Mouse (Mus musculus) lung, postnatal 4 days (tissue): ENCODE data around the gene Dbx2.

Experiments used
- DNase-seq, 2 experiments: peaks; one replicate each; pipeline ENCODE4 v3.0.0; 2021

The Dbx2 gene

GRCm38 (mm10) chr15:95655860-95656259 is at the start of gene Dbx2:
Gene Dbx2 (minus strand): TSS chr15:95655960.
- DNase-seq: no peak

DNA sequence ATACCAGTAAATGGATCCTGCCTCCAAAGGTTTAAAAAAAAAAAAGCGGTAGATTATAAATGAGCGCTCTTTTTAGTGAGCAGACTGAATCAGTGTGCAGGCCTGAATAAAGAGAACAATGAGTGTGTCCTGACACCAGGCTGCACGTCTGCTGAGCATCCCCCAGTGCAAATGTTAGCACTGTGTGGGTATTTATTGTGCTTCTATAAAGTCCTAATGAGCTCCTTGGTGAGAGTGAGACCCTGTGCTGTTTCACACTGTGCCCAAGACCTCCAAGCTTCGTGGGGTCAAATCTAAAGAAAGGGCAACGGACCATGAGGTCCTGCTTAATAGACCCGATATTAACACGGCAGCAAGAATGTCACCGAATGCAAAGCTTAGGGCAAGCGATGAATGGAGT is 46.4 kb upstream of the Dbx2 start:
- DNase-seq: no peak

DNA sequence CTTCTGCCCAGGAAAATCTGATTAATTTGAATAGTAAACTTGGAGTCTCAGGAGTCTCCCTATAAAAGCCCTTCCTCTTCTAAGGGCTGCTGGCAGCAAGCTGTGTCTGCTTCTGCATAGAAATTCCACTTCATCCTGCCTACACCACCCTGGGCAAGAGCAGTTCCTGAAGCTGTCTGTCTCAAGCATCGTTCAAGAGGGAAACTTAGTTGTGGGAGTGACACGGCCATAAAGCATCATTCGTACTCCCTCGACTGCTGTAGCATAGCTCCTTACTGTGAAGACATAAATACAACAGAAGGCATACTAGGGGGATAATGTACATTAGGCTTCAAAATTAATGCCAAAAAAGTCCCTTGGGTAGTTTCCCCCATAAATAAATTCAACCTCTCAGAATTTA is 45.8 kb upstream of the Dbx2 start:
- DNase-seq: no peak

DNA sequence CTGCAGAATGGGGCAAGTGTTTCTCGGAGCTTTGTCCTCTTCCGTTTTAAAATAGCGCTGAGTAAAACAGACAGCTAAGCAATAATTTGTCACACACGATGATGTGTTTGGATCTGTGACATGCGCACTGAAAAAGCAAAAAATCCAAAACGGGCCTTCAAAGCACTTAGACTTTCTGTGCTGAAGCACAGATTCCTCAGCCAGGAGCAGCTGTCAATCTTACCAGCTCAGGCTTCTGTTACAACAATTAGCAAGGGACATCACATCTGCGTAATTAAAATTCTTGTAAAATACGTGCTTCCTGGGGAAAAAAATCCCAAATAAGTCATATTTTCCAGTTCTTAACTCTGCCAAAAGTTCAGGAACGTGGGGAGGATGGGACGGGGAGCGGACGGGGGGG is 43.6 kb upstream of the Dbx2 start:
- DNase-seq: no peak

DNA sequence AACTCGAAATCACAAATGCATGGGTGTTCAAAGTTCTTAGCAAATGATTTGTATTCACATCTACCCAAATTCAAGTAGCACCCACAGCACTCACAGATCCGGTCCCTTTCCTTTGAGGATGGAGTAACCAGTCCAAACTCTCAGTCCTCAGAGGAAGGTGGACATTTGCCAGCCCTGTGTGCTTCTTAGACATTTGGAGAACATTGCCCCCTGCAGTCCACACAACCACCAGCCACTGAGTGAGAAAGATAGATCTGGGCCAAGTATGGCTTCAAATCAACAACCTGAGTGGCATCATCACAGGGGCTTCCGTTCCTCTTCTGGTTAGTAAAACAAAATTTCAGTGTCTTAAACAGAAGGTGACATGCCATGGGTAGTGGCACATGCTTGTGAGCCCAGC is 38.0 kb upstream of the Dbx2 start:
- DNase-seq: no peak

DNA sequence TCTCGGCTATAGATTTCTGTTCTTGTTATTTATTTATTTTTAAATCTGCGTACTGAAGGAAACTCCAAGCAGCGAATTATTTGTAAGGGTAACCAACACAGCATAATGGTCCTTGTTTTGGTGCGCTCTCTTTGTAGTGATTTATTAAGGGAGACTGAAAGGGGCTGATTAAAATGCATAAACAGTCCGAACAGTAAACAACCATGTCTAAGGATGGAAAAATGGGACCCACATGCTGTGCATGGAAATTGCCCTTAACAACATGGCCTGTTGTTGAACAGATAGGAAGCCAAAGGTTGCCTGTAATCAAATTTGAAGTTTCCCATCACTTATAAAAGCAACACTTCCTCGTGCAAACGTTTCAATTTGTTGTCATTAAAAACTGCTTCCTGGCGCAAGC is 35.8 kb upstream of the Dbx2 start:
- DNase-seq: no peak

GRCm38 (mm10) chr15:95691129-95691528 is 35.4 kb upstream of the Dbx2 start:
- no peak for DNase-seq

- DNase-seq: no peak
These were observed 26.9 kb upstream of the Dbx2 start for GRCm38 (mm10) chr15:95682620-95683019.

DNA sequence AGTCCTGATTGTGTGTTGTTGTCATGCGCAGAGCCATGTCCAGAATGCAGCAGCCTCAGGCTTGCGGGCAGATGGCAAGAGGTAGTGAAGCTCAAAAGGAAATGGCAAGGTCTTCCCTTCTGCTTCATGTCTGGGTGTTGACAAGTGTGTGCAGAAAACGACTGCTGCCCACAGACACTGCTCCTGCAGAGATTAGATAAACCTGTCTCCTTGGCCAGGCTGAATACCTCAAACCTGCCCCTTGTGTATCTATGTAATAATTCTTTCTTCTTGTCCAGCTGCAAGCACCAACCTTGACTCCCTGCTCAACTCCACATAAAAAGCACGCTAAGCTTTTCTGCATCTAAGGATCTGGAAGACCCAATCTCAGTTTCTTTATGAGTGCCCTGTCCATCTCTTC is 19.9 kb upstream of the Dbx2 start:
- DNase-seq: no peak

GRCm38 (mm10) chr15:95675176-95675575 is 19.4 kb upstream of the Dbx2 start:
- no peak for DNase-seq

- DNase-seq: no peak
These were observed 11.4 kb upstream of the Dbx2 start for GRCm38 (mm10) chr15:95667209-95667608.

DNA sequence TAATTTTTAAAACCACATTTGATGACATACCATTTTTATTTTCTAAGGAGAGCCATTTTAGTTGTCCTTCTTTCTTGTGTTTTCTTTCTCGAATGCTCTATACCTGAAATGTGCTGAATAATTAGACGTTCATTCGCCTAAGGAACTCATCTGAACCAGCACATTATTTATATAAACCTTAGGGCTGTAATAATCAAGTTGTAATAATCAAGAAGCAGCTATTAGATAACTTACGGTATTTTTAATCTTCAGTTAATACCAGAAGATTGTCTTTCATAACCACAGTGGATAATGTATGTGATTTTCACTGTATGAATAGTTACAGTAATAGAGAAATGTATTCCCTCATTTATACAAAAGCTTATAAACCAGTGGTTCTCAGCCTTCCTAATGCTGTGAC is 9.2 kb upstream of the Dbx2 start:
- no peak for DNase-seq

DNA sequence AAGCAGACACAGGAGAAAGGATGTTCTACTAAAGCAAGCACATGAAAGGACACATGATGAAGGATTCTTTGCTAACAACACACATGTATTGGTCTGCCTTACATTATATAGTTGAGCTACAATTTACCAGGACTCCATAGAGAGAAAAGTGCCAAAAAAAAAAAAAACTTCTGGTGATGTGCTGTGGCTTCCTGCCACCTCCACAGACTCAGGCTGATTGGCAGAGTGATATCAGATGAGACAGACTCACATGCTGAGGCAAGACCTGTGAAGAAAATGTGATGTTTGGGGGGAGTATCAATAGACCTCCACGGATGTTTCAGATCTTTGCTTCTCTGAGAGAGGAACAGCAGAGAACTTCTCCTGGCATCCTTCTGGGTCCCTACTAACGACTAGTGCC is 6.0 kb upstream of the Dbx2 start:
- DNase-seq: no peak

DNA sequence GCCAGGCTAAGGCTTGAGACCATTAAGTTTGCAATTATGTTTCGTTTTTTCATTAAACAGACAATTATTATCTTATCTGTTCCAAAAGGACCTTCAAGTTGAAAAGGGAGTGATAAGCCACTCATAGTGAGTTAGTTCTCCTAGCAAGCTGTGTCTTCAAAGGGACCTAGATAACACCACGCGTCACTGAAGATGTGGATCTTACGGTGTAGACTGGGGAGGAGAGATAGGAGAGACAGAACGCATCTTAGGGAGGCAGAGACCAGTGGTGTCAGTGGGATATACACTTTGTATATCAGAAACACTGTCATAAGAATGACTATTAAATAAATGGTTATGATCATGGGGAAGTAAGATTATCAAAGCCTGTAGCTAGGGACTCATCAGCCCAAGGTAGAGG is 4.6 kb upstream of the Dbx2 start:
- DNase-seq: no peak

DNA sequence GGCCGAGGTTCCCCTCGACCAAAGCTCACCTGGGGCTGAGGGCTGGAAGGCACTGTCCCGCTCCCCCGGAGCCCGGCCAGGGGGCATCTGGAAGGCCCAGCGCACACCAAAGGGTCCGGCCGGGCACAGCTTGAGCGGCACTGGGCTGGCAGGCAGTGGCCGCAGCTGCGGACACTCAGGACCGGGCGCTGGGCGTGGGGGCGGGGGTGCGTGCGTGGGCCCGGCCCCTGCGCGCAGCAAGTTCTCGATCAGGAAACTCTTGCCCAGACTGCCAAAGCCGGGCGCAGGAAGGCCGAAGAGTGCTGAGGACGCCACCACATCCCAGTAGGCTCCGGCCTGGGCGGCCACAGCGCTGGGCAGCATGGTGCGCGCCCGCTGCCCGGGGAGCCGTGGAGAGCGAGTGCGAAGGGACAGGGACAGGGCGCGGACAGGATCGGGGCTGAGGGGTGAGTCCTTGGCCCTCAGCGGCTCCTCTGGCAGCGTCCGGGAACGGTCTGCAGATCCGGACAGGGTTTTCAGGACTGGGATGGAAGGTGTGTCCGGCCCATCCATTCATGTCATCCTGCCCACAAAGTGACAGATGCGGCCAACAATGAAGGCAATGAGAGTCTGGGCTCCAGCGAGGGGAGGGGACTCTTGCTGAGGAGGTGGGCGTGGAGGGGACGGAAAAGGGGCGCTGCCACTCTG is 1.4 kb downstream of the Dbx2 start:
- DNase-seq: peak; percentile 4 to 19

DNA sequence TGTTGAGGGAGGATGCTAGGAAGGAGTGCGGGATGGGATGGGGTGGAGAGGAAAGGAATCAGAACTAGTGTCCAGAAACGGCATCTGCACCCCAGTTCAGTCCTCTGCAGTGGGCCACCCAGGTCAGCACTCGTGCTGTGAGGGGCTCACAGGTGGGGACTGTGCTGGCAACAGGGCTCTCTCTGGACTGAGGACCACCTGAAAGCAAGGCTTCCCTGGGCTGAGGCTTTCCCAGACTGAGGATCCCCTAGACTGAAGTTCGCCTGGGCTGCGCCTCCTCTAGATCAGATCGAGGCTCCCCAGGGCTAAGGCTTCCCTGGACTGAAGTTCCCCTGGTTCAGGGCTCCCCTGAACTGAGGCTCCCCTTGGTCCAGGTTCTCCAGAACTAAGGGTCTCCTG is 1.9 kb downstream of the Dbx2 start:
- DNase-seq: no peak

DNA sequence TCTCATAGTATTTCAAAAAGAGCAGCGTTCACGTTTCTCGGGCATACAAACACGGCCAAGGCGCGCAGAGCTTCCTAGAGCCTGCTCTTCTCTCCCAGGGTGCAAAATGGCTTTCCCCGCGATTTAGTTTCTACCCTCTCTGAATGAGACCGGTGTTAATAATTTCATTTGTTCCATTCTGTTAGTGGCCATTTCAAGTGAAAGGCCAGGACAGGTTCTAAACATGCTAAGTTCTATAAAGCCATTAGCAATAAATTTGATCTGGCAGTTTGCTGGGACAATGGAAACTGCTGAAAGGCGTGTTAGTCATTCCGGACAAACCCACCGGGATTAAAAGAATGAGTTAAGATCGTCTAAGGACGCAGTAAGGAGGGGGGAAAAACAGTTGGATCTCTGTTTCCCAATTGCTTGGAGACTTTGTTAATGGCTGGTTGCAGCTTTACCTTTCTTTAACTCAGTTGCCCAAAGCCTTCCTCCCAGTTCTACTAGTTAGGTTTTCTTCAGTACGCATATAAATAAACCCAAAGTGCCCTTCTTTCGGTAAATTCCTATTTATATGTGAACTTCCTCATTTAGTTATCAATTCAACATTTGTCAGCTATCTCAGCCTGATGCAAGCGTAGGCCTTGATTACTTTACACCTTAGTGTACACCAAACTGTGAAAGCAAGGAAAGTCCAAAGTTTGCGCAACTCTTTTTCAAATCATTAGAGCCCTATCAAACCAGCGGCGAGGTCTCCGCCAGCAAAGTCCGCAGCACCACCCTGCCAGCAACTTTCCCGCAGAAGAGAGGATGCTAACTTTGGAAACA is 2.7 kb downstream of the Dbx2 start:
- DNase-seq: no peak

GRCm38 (mm10) chr15:95651824-95652223 is 3.9 kb downstream of the Dbx2 start:
- no peak for DNase-seq

DNA sequence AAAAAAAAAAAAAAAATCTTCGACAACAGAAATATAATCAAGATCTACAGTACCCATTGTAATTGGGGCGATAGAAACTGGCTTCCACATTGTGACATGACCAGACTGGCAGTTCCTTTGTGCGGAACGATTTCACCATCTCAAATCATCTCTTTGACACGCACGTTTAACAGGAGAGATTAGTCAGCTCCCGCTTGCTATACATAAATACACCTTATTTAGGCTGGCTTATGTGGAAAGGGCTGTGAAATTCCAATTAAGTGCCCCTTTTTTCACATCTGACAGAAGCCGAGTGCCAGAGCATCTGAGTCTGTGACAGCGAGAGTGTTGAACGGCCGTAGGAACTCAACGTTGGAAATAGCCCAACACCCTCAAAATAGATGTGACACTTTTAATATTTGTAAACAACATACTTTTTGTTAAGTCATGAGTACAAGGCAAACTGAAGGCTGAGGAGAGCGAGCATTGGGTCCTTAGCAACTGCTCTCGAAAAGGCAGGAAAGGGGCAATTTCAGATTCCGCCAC is 12.2 kb downstream of the Dbx2 start:
- DNase-seq: no peak

DNA sequence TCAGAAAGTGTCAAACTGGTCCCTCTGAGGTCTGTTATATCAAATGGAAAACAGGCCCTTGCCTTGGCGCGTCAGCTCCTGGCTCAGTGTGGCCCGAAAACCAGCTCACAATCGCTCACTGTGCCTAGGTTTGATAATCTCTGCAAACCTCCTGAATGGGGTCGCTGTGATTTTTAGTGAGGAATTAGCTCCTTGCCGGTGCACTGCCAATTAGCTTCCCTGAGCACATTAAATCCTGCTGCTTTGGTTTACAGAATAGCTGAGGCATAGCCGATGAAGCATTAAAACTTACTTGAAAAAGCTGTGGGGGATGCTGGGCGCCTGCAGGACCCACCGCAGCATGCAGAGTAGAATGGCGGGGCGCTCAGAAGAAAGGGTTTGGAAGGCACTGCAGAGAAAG is 15.4 kb downstream of the Dbx2 start:
- no peak for DNase-seq

- no peak for DNase-seq
These were observed 16.0 kb downstream of the Dbx2 start for GRCm38 (mm10) chr15:95639829-95640134.

- DNase-seq: no peak
These were observed 16.5 kb downstream of the Dbx2 start for GRCm38 (mm10) chr15:95639115-95639828.

GRCm38 (mm10) chr15:95624396-95624795 is 31.4 kb downstream of the Dbx2 start:
- DNase-seq: no peak

- no peak for DNase-seq
These were observed 33.0 kb downstream of the Dbx2 start for GRCm38 (mm10) chr15:95622797-95623196.
